Mouse (Mus musculus) stomach, adult 2 months (tissue): Measurements from ENCODE around the gene Gm5797. TPM values are rescaled to one million over a fixed set of nuclear protein-coding genes. Genes with fewer than 3 reads are reported as not detected.

Source experiments
- polyA plus RNA-seq: library from polyadenylated mRNA; depleted of rRNA; stranded (reverse); fragments of >200 nt; gene quantifications from 2 replicates; pipeline ENCODE4 v1.2.3, GENCODE M21; 2012; rRNA removed

Gene Gm5797
- not detected in 2 replicates for polyA plus RNA-seq

DNA sequence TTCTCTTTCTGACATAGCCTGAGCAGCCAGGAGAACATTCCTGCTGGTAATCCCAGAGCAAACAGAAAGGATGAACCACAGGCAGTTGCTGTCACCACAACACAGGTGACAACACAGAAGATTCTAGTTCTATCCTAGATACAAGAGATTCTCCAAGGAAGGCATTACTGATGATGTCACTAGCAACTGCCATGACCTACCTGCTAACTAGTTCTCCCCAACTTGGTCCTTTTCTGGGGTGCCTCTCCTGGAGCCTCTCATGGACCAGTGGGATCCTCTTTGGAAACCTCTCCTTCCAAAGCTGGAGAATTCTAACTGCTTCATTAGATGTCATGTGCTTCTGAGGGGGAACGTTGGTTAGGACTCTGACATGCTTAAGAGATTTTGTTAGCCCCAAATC, at the start of gene Gm5797:
Gene Gm5797, minus strand, starts transcription at position 101 of the 400 bp plus-strand sequence.

GRCm38 (mm10) chr14:7365034-7365433, 32.8 kb upstream of the Gm5797 start, which contains the start of gene Gm8374:
TSS of gene Gm8374 (minus strand) at chr14:7365134.

GRCm38 (mm10) chr14:7314661-7315060, 17.5 kb downstream of the Gm5797 start, which contains the start of gene Gm3739:
TSS of gene Gm3739 (minus strand) at chr14:7315049.

Other genes with a start within 250 kb of the Gm5797 start
- not detected in 2 replicates for gene Gm3696, start 231.8 kb downstream of the Gm5797 start, polyA plus RNA-seq
- not detected in 2 replicates for gene Gm6676, start 207.0 kb downstream of the Gm5797 start, polyA plus RNA-seq
- gene Gm3512, start 157.9 kb downstream of the Gm5797 start, polyA plus RNA-seq: not detected in 2 replicates
- gene Gm16434, start 137.9 kb downstream of the Gm5797 start, polyA plus RNA-seq: not detected in 2 replicates
- gene Gm3727, start 67.7 kb downstream of the Gm5797 start, polyA plus RNA-seq: not detected in 2 replicates
- not detected in 2 replicates for gene Gm3739, start 17.3 kb downstream of the Gm5797 start, polyA plus RNA-seq
- gene Gm8374, start 32.7 kb upstream of the Gm5797 start, polyA plus RNA-seq: not detected in 2 replicates
- not detected in 2 replicates for gene Gm3755, start 118.5 kb upstream of the Gm5797 start, polyA plus RNA-seq
- gene Gm3752, start 151.4 kb upstream of the Gm5797 start, polyA plus RNA-seq: not detected in 2 replicates
- not detected in 2 replicates for gene Gm3558, start 236.2 kb upstream of the Gm5797 start, polyA plus RNA-seq